Mouse (Mus musculus) urinary bladder, postnatal 14 days (tissue): ENCODE results near the gene Cyth2.

Source experiments
- DNase-seq: peaks from one replicate; pipeline ENCODE4 v3.0.0; 2021; ENCODE audit warnings: low spot score

Gene Cyth2

GRCm38 (mm10) chr7:45812921-45813320 is 1.5 kb downstream of the Cyth2 start:
- DNase-seq = no peak

DNA sequence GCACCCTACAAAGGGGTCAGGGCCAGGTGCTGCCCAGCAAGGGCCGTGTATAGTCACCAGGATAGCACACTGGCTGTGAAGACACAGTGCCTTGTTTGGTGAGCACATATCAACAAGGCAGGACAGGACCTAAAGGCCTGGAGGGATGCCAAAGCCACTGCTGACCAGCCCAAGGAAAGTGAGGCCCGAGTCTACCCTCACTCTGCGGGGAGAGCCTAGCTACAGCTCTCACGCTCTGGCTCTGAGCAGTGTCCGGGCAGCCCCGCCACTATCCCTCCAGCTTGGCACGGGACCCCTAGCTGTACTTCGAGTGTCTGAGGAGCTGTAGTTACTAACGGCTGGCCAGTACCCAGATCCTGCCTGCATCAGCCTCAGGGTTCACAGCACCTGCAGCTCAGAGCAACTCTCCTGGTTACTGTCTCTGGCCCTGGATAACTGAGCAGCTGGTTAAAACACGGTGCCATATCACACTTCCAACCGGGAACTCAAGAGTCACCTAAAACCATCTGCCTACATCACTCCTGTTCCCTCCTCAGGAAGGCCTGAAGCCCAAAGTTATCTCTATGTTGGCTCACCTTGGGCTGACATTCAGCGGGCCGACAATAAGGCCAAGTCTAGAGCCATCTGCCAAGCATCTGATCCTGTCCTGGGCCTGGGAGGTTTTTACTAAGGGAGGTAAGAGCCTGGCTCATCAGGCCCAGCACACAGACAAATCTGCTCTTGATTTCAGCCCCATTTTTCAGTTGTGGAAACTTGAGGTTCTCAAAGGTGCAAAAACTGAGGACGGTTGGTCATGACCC is 4.9 kb downstream of the Cyth2 start:
- no peak for DNase-seq

DNA sequence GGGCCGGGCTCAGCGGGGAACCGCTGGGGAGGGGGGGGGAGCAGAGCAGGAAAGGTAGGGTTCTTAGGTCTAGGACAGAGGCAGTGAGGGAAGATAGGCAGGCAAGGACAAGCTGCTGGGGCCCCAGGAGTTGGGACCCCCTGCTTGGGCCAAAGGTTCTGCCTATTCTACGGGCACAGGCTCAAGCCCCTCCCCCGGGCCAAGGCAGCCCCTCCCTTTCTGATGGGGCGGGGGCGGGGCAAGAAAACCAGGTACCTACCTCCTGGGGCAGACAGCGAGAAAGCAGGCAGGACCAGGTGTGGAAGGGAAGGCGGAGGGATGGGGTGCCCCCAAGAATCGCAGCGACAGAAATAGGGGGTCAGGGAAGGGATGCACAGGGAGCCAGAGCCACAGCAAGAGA is 5.9 kb downstream of the Cyth2 start:
- no peak for DNase-seq

DNA sequence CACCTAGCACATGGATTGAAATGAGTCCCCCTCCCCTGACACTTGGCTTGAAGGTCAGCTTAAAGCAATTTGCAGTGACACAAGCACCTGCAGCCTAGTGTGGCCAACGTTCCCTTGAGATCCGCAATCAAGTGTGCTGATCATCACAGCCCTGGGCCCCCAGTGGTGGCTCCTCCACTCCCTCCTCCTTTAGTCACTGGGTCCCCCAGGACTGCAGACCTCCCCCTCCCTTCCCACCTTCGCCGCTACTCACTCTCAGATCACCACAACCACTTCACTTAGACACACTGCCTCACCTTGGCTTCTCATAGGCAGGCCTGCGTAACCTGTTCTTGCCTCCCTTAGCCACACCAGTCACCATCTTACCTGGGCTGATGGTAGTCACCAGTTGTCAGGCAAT is 8.4 kb downstream of the Cyth2 start:
- DNase-seq = no peak

DNA sequence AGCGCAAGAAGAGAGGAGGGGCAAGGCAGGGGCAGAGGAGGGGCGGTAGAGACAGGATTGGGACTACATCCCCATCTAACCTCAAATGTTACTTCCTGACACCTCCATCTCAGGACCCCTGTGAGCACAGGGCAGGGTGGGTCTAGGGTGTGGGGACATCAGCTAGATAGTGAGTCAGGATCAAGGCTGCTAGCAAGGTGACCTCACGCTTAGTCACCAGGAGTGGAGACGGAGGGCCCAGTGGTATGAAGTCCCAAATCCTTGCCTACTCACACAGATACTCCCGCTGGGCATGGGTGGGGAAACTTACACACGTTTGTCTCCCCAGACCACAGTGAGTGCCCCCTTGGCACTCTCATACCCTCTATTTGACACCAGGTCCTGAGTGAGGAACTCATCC is 11.8 kb downstream of the Cyth2 start:
- DNase-seq = no peak

- peak; percentile 94 for DNase-seq
Observed at GRCm38 (mm10) chr7:45801348-45801747, 13.0 kb downstream of the Cyth2 start.

GRCm38 (mm10) chr7:45800546-45801204 is 13.7 kb downstream of the Cyth2 start:
- peak; percentile 46 for DNase-seq

GRCm38 (mm10) chr7:45800001-45800400 is 14.4 kb downstream of the Cyth2 start:
- DNase-seq = no peak

- DNase-seq = no peak
Observed at GRCm38 (mm10) chr7:45798931-45799330, 15.4 kb downstream of the Cyth2 start.

- no peak for DNase-seq
Observed at GRCm38 (mm10) chr7:45798511-45798836, 15.9 kb downstream of the Cyth2 start.

DNA sequence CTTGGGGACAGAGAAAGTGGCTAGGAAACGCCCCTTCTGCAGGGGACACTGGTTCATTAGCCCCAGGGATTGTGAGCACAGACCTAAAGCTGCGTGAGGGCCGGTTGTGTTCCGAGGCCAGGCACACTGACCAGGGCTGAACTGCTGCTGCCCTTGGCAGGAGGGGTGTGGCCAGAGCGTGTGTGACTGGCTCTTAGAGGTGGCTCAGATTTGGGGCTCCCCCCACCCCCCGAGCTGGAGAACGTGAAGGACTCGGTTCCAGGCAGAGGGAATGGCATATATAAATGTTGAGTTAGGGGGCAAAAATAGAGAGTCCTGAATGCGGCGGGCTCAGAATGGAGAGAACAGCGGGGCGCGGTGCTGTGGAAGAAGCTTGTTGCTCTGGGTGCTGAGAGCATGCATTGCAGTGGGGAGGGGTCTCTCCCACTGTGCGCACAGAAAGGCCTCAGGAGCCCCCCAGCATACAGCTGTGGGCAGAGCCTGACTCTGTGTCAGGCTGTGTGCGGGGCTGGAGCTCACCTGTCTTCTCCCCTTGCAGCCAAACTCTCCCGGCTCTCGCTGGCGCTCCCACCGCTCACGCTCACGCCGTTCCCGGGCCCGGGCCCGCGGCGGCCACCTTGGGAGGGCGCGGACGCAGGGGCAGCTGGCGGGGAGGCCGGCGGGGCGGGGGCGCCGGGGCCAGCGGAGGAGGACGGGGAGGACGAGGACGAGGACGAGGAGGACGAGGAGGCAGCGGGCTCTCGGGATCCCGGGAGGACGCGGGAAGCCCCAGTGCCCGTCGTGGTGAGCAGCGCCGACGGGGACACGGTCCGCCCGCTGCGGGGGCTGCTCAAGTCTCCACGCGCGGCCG is 16.5 kb downstream of the Cyth2 start:
- no peak for DNase-seq

DNA sequence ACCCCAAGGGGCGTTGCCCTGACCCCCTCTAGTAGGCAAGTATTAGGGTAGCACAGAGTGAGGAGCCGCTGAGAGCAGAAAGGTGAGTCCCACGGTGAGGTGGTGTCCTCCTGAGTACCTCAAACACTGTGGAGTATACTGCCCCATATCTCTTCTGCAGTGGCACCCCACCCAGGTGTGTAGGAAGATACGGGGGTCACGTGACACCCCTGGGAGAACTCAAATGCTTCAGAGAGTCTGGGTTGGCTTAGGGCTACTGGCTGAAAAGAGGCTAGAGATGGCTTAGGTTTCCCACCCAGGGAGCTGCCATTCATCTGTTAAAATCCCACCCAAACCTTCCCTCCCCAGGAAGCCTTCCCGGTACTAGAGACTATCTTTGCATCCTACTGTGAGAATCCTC is 17.4 kb downstream of the Cyth2 start:
- no peak for DNase-seq

- no peak for DNase-seq
Observed at GRCm38 (mm10) chr7:45794971-45795370, 19.4 kb downstream of the Cyth2 start.

- no peak for DNase-seq
Observed at GRCm38 (mm10) chr7:45793969-45794585, 20.3 kb downstream of the Cyth2 start.

- no peak for DNase-seq
Observed at GRCm38 (mm10) chr7:45793240-45793639, 21.1 kb downstream of the Cyth2 start.

DNA sequence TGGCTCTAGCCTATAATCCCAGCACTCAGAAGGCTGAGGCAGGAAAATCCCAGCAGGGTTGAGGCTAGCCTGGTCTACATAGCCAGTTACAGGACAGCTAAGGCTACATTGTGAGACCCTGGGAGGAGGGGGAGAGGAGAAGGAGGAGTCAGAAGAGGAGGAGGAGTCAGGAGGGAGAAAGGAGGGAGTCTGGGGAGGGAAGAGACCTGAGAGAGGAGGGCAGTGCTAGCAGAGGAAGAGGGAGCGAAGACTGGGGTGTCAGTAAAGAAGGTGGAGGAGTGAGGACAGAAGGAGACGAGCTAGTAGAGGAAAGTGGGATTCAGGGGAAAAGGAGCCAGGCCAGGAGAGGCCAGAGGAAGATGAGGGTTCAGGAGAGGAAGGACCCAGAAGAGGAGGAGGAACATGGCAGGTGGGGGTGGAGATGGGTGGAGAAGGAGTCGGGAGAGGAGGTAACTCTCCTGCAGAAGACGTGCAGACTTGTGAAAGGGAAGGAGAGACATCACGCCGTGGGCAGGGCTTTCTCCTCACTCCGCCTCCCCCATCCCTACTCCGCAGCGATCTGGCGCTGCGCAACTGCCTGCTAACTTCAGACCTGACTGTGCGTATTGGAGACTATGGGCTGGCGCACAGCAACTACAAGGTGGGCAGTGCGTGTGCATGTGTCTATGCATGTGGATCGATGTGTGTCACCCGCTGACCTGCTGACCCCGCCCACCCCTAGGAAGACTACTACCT is 22.5 kb downstream of the Cyth2 start:
- DNase-seq = no peak

DNA sequence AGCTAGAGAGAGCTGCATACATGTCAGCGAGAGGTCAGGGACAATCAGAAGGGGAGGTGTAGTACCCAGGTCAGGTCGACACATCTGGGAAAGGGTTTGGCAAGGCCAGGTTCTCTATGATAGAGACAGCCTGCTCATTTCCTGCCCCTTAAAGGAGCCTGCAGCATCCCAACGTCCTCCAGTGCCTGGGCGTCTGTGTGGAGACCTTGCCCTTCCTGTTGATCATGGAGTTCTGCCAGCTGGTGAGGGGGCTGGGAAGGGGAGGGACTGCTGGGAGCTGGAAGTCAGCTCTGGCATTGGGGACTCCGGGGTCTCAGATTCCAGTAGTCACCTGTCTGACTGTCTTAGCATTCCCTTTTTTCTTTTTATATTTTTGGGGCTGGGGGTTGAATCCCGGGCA is 23.7 kb downstream of the Cyth2 start:
- no peak for DNase-seq

- DNase-seq = no peak
Observed at GRCm38 (mm10) chr7:45787642-45788041, 26.7 kb downstream of the Cyth2 start.

GRCm38 (mm10) chr7:45786661-45787413 is 27.5 kb downstream of the Cyth2 start:
- DNase-seq = no peak

DNA sequence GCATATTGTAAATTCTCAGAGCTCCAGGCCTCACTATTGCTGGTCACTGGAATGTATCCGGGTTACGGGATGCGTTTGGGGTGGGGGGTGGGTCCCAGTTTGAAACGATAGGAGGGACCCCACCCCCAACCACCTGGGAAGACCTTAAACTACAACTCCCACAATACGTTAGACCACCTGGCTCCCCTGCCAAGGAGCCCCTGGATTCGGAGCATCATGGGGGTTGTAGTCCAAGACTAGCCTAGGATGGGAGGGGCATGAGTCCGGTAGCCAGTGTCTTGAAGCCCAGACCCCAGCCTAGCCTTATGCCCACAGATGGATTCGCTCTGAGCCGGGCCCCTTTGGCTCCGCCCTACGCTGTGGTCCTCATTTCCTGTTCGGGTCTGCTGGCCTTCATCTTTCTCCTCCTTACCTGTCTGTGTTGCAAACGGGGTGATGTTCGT is 28.2 kb downstream of the Cyth2 start:
- DNase-seq = no peak
